Mouse (Mus musculus) heart, embryonic 16.5 days (tissue): Measurements from ENCODE around the gene Rab24. TPM values are rescaled to one million over a fixed set of nuclear protein-coding genes. Genes with fewer than 3 reads are reported as not detected.

ENCODE experiments used
- ATAC-seq: fragments of 200-750 bp; cut with Nextera tagmentation; replicated peaks from 2 replicates; pipeline ENCODE4 v1.8.0; 2017; ENCODE audit warnings: moderate number of reproducible peaks; ENCODE audit not compliant: insufficient read depth, low FRiP score; ENCODE audit errors: extremely low read depth
- H3K27ac ChIP-seq: fragments of 300-500 bp; sonication (generic); 2 replicates; pipeline ENCODE4 v1.5.1; 2014; ENCODE audit warnings: mild to moderate bottlenecking, low read length, control low read depth, moderate library complexity
- H3K27me3 ChIP-seq: fragments of 300-500 bp; sonication (generic); 2 replicates; pipeline ENCODE4 v1.6.1; 2014; ENCODE audit warnings: low read length, mixed read lengths; ENCODE audit not compliant: control insufficient read depth, insufficient read depth
- H3K36me3 ChIP-seq: fragments of 300-500 bp; sonication (generic); 2 replicates; pipeline ENCODE4 v1.6.1; 2014; ENCODE audit not compliant: control insufficient read depth, insufficient read depth
- H3K4me1 ChIP-seq: fragments of 300-500 bp; sonication (generic); 2 replicates; pipeline ENCODE4 v1.6.1; 2014; ENCODE audit warnings: low read length, mixed read lengths; ENCODE audit not compliant: control insufficient read depth, insufficient read depth
- H3K4me2 ChIP-seq: fragments of 300-500 bp; sonication (generic); 2 replicates; pipeline ENCODE4 v1.6.1; 2014; ENCODE audit warnings: low read depth, mild to moderate bottlenecking, control low read depth, low read length
- H3K4me3 ChIP-seq: fragments of 300-500 bp; sonication (generic); 2 replicates; pipeline ENCODE4 v1.5.1; 2014; ENCODE audit warnings: mild to moderate bottlenecking, control low read depth, low read length
- H3K9ac ChIP-seq: fragments of 300-500 bp; sonication (generic); 2 replicates; pipeline ENCODE4 v1.6.1; 2014; ENCODE audit warnings: low read length, control low read depth
- H3K9me3 ChIP-seq: fragments of 300-500 bp; sonication (generic); replicated peaks from 2 replicates; pipeline ENCODE4 v1.6.1; 2016; ENCODE audit warnings: low read length; ENCODE audit not compliant: control insufficient read depth
- WGBS: fragments of 180-500 bp; shearing (Covaris S2); extraction: QIAGEN DNeasy Blood & Tissue Kit; methylation state at CpG from one replicate; pipeline ENCODE4 v1.1.7; 2014; 5-methylcytosine and 5-hydroxymethylcytosine counted together
- polyA plus RNA-seq: library from polyadenylated mRNA; unstranded; fragments of >200 nt; fragmentation: Nextera tagmentation; extraction: Ambion mirVana; gene quantifications from 2 replicates; pipeline ENCODE4 v1.2.1, GENCODE M21; 2015

Rab24 gene
- polyA plus RNA-seq, 1 experiment from 2014 or later: 67.4 TPM

GRCm38 (mm10) chr13:55346745-55347144, 25.0 kb upstream of the Rab24 start:
- Histone ChIP-seq H3K9me3 (no peaks in the 10 kb centered on the region), H3K27ac (no peak overlapping the region), H3K4me3 (no peak overlapping the region), H3K9ac (no peak overlapping the region), H3K4me2 (no peak overlapping the region), H3K27me3 (no peaks in the 10 kb centered on the region), H3K4me1 (0 out of 2 replicates have a peak, but pooled peaks cover 2% of the 10 kb centered on the region), H3K36me3 (peaks cover 62% of the 10 kb centered on the region)
- no peak for ATAC-seq
- WGBS: 79% methylated on average over 11 of the region's 11 CpGs

GRCm38 (mm10) chr13:55344286-55344685, 22.5 kb upstream of the Rab24 start:
- peaks cover 42% of the 10 kb centered on the region for H3K36me3 ChIP-seq
- no peaks in the 10 kb centered on the region for H3K27me3 ChIP-seq
- no peak overlapping the region for H3K27ac ChIP-seq
- no peak overlapping the region for H3K9ac ChIP-seq
- no peaks in the 10 kb centered on the region for H3K9me3 ChIP-seq
- 0 out of 2 replicates have a peak, but pooled peaks cover 2% of the 10 kb centered on the region for H3K4me1 ChIP-seq
- no peak for ATAC-seq
- H3K4me2 ChIP-seq: no peak overlapping the region
- 80% methylated on average over 7 of the region's 7 CpGs for WGBS
- H3K4me3 ChIP-seq: no peak overlapping the region

- Histone ChIP-seq H3K4me1 (no peaks in the 10 kb centered on the region), H3K9me3 (no peaks in the 10 kb centered on the region), H3K27me3 (no peaks in the 10 kb centered on the region), H3K4me3 (no peak overlapping the region), H3K27ac (no peak overlapping the region), H3K36me3 (peaks cover 26% of the 10 kb centered on the region), H3K4me2 (no peak overlapping the region), H3K9ac (no peak overlapping the region)
- WGBS: 38% methylated on average over 11 of the region's 11 CpGs
- ATAC-seq: no peak
Measured at GRCm38 (mm10) chr13:55342469-55342868, 20.7 kb upstream of the Rab24 start.

- Histone ChIP-seq H3K4me2 (no peak overlapping the region), H3K9ac (no peak overlapping the region), H3K27ac (no peak overlapping the region), H3K4me1 (no peaks in the 10 kb centered on the region), H3K9me3 (no peaks in the 10 kb centered on the region), H3K4me3 (no peak overlapping the region), H3K36me3 (peaks cover 1% of the 10 kb centered on the region), H3K27me3 (no peaks in the 10 kb centered on the region)
- 37% methylated on average over 2 of the region's 2 CpGs for WGBS
- ATAC-seq: no peak
Measured at GRCm38 (mm10) chr13:55339259-55339658, 17.5 kb upstream of the Rab24 start.

GRCm38 (mm10) chr13:55338131-55339054, 16.6 kb upstream of the Rab24 start:
- 59% methylated on average over 12 of the region's 12 CpGs for whole genome bisulfite sequencing

GRCm38 (mm10) chr13:55337341-55337975, 15.7 kb upstream of the Rab24 start:
- Histone ChIP-seq H3K9me3 (no peaks in the 10 kb centered on the region), H3K9ac (no peak overlapping the region), H3K27me3 (no peaks in the 10 kb centered on the region), H3K4me3 (no peak overlapping the region), H3K4me2 (no peak overlapping the region), H3K36me3 (no peaks in the 10 kb centered on the region), H3K4me1 (no peaks in the 10 kb centered on the region), H3K27ac (no peak overlapping the region)
- no peak for ATAC-seq
- WGBS: 73% methylated on average over 10 of the region's 10 CpGs

More at GRCm38 (mm10) chr13:55338131-55339054, 16.6 kb upstream of the Rab24 start:
- Histone ChIP-seq H3K4me1 (no peaks in the 10 kb centered on the region), H3K9me3 (no peaks in the 10 kb centered on the region), H3K36me3 (no peaks in the 10 kb centered on the region), H3K27ac (no peak overlapping the region), H3K9ac (no peak overlapping the region), H3K27me3 (no peaks in the 10 kb centered on the region), H3K4me3 (no peak overlapping the region), H3K4me2 (no peak overlapping the region)
- no peak for ATAC-seq

GRCm38 (mm10) chr13:55335701-55336100, 14.0 kb upstream of the Rab24 start:
- H3K27me3 ChIP-seq: no peaks in the 10 kb centered on the region
- no peak overlapping the region for H3K9ac ChIP-seq
- H3K36me3 ChIP-seq: no peaks in the 10 kb centered on the region
- peaks cover 2% of the 10 kb centered on the region for H3K4me1 ChIP-seq
- H3K4me2 ChIP-seq: no peak overlapping the region
- H3K4me3 ChIP-seq: no peak overlapping the region
- no peak for ATAC-seq
- no peak overlapping the region for H3K27ac ChIP-seq
- WGBS: 82% methylated on average over 4 of the region's 4 CpGs
- no peaks in the 10 kb centered on the region for H3K9me3 ChIP-seq

- Histone ChIP-seq H3K4me1 (peaks cover 20% of the 10 kb centered on the region), H3K36me3 (no peaks in the 10 kb centered on the region), H3K4me3 (no peak overlapping the region), H3K4me2 (no peak overlapping the region), H3K27me3 (no peaks in the 10 kb centered on the region), H3K9me3 (no peaks in the 10 kb centered on the region), H3K9ac (no peak overlapping the region), H3K27ac (no peak overlapping the region)
- 71% methylated on average over 3 of the region's 3 CpGs for WGBS
- no peak for ATAC-seq
Measured at GRCm38 (mm10) chr13:55332331-55332730, 10.6 kb upstream of the Rab24 start.
